Mouse (Mus musculus) midbrain, postnatal 0 days (tissue): ENCODE measurements around the gene Aox1. TPM values are rescaled to one million over a fixed set of nuclear protein-coding genes. Genes with fewer than 3 reads are reported as not detected.

ENCODE experiments used
- ATAC-seq: fragments of 200-750 bp; cut with Nextera tagmentation; 2 replicates; pipeline ENCODE4 v1.8.0; 2017; ENCODE audit warnings: moderate number of reproducible peaks, mild to moderate bottlenecking, moderate TSS enrichment, moderate library complexity; ENCODE audit not compliant: low FRiP score
- DNase-seq: peaks from one replicate; pipeline ENCODE4 v3.0.0-alpha.2; 2015; ENCODE audit warnings: low spot score
- H3K27ac ChIP-seq: fragments of 300-500 bp; sonication (generic); 2 replicates; pipeline ENCODE4 v1.5.1; 2014; ENCODE audit warnings: low read depth, mild to moderate bottlenecking, low read length, mixed read lengths
- H3K27me3 ChIP-seq: fragments of 300-500 bp; sonication (generic); 2 replicates; pipeline ENCODE4 v1.6.1; 2014; ENCODE audit warnings: low read length, control low read depth, mixed read lengths; ENCODE audit not compliant: insufficient read depth
- H3K36me3 ChIP-seq: fragments of 300-500 bp; sonication (generic); 2 replicates; pipeline ENCODE4 v1.6.1; 2014; ENCODE audit warnings: low read length, control low read depth, mixed read lengths; ENCODE audit not compliant: insufficient read depth
- H3K4me1 ChIP-seq: fragments of 300-500 bp; sonication (generic); 2 replicates; pipeline ENCODE4 v1.6.1; 2014; ENCODE audit warnings: mild to moderate bottlenecking, control low read depth, antibody characterized with exemption, low read length, mixed read lengths; ENCODE audit not compliant: insufficient read depth
- H3K4me2 ChIP-seq: fragments of 300-500 bp; sonication (generic); 2 replicates; pipeline ENCODE4 v1.6.1; 2014; ENCODE audit warnings: low read depth, mild to moderate bottlenecking, low read length, mixed read lengths; ENCODE audit not compliant: poor library complexity, severe bottlenecking
- H3K4me3 ChIP-seq: fragments of 300-500 bp; sonication (generic); 2 replicates; pipeline ENCODE4 v1.5.1; 2014; ENCODE audit warnings: low read depth, mild to moderate bottlenecking, low read length, moderate library complexity
- H3K9ac ChIP-seq: fragments of 300-500 bp; sonication (generic); replicated peaks from 2 replicates; pipeline ENCODE4 v1.6.1; 2014; ENCODE audit warnings: mild to moderate bottlenecking, low read length, moderate library complexity, mixed read lengths; ENCODE audit not compliant: poor library complexity, severe bottlenecking
- H3K9me3 ChIP-seq: fragments of 300-500 bp; sonication (generic); 2 replicates; pipeline ENCODE4 v1.6.1; 2016; ENCODE audit warnings: low read length, control low read depth
- CTCF ChIP-seq: IDR thresholded peaks from 2 replicates; pipeline ENCODE4 v1.5.1; 2016; ENCODE audit warnings: antibody characterized with exemption, mild to moderate bottlenecking
- WGBS: fragments of 180-500 bp; shearing (Covaris S2); extraction: QIAGEN DNeasy Blood & Tissue Kit; methylation state at CpG from one replicate; pipeline ENCODE4 v1.1.7; 2014; 5-methylcytosine and 5-hydroxymethylcytosine counted together
- polyA plus RNA-seq: library from polyadenylated mRNA; unstranded; fragments of >200 nt; fragmentation: Nextera tagmentation; extraction: Ambion mirVana; gene quantifications from 2 replicates; pipeline ENCODE4 v1.2.1, GENCODE M21; 2015
- total RNA-seq: library from RNA; depleted of rRNA; stranded (reverse); fragments of >200 nt; gene quantifications from 2 replicates; pipeline ENCODE4 v1.2.3, GENCODE M21; 2014

Aox1 gene
- total and polyA plus RNA-seq, 2 experiments from 2014 or later = 0.30 to 0.60 TPM

- DNase-seq = no peak
- H3K4me3 ChIP-seq = no peak overlapping the region
- no peaks in the 10 kb centered on the region for H3K4me1 ChIP-seq
- no peak overlapping the region for H3K4me2 ChIP-seq
- no peak for ATAC-seq
- TF ChIP-seq CTCF = no peak
- H3K27ac ChIP-seq = no peak overlapping the region
- H3K27me3 ChIP-seq = no peaks in the 10 kb centered on the region
- H3K36me3 ChIP-seq = no peaks in the 10 kb centered on the region
- WGBS = 83% methylated on average over 9 of the region's 9 CpGs
- H3K9ac ChIP-seq = no peak overlapping the region
- H3K9me3 ChIP-seq = no peaks in the 10 kb centered on the region
Observed at GRCm38 (mm10) chr1:58071006-58071405, 41.3 kb downstream of the Aox1 start.

- WGBS = 90% methylated on average over 1 of the region's 1 CpGs
- Histone ChIP-seq H3K27me3 (no peaks in the 10 kb centered on the region), H3K9ac (no peak overlapping the region), H3K4me2 (no peak overlapping the region), H3K36me3 (no peaks in the 10 kb centered on the region), H3K9me3 (no peaks in the 10 kb centered on the region), H3K27ac (no peak overlapping the region), H3K4me3 (no peak overlapping the region), H3K4me1 (no peaks in the 10 kb centered on the region)
- TF ChIP-seq CTCF = no peak
- no peak for ATAC-seq
- DNase-seq = no peak
Observed at GRCm38 (mm10) chr1:58071509-58071908, 41.8 kb downstream of the Aox1 start.

- H3K27me3 ChIP-seq = no peaks in the 10 kb centered on the region
- TF ChIP-seq CTCF = no peak
- H3K4me1 ChIP-seq = no peaks in the 10 kb centered on the region
- H3K27ac ChIP-seq = no peak overlapping the region
- no peak overlapping the region for H3K4me2 ChIP-seq
- 86% methylated on average over 2 of the region's 2 CpGs for WGBS
- no peak overlapping the region for H3K9ac ChIP-seq
- no peaks in the 10 kb centered on the region for H3K36me3 ChIP-seq
- H3K9me3 ChIP-seq = no peaks in the 10 kb centered on the region
- no peak overlapping the region for H3K4me3 ChIP-seq
- DNase-seq (no peak), ATAC-seq (no peak)
Observed at GRCm38 (mm10) chr1:58072416-58072815, 42.7 kb downstream of the Aox1 start.

GRCm38 (mm10) chr1:58072991-58073730 is 43.4 kb downstream of the Aox1 start:
- H3K27me3 ChIP-seq = no peaks in the 10 kb centered on the region

GRCm38 (mm10) chr1:58074266-58074665 is 44.5 kb downstream of the Aox1 start:
- Histone ChIP-seq H3K4me3 (no peak overlapping the region), H3K27ac (no peak overlapping the region), H3K4me2 (no peak overlapping the region), H3K4me1 (no peaks in the 10 kb centered on the region), H3K36me3 (no peaks in the 10 kb centered on the region), H3K9ac (no peak overlapping the region), H3K27me3 (no peaks in the 10 kb centered on the region), H3K9me3 (no peaks in the 10 kb centered on the region)
- WGBS = 87% methylated on average over 2 of the region's 2 CpGs
- TF ChIP-seq CTCF = no peak
- no peak for ATAC-seq
- no peak for DNase-seq

More at GRCm38 (mm10) chr1:58072991-58073730, 43.4 kb downstream of the Aox1 start:
- Histone ChIP-seq H3K4me3 (no peak overlapping the region), H3K27ac (no peak overlapping the region), H3K4me2 (no peak overlapping the region), H3K9me3 (no peaks in the 10 kb centered on the region), H3K9ac (no peak overlapping the region), H3K4me1 (no peaks in the 10 kb centered on the region), H3K36me3 (no peaks in the 10 kb centered on the region)
- 73% methylated on average over 12 of the region's 12 CpGs for WGBS
- DNase-seq = no peak
- no peak for TF ChIP-seq CTCF
- ATAC-seq = no peak

- H3K4me3 ChIP-seq = no peak overlapping the region
- H3K27me3 ChIP-seq = no peaks in the 10 kb centered on the region
- ATAC-seq (no peak), DNase-seq (no peak)
- no peaks in the 10 kb centered on the region for H3K9me3 ChIP-seq
- no peaks in the 10 kb centered on the region for H3K36me3 ChIP-seq
- H3K9ac ChIP-seq = no peak overlapping the region
- no peak overlapping the region for H3K27ac ChIP-seq
- H3K4me1 ChIP-seq = no peaks in the 10 kb centered on the region
- H3K4me2 ChIP-seq = no peak overlapping the region
- no peak for TF ChIP-seq CTCF
Observed at GRCm38 (mm10) chr1:58077882-58078281, 48.2 kb downstream of the Aox1 start.
